Mouse (Mus musculus): Measurements from ENCODE around the gene Hhat. TPM values are rescaled to one million over a fixed set of nuclear protein-coding genes. Genes with fewer than 3 reads are reported as not detected.

Hhat gene
- polyA plus RNA-seq, 1 experiment, result 3.9 TPM

DNA sequence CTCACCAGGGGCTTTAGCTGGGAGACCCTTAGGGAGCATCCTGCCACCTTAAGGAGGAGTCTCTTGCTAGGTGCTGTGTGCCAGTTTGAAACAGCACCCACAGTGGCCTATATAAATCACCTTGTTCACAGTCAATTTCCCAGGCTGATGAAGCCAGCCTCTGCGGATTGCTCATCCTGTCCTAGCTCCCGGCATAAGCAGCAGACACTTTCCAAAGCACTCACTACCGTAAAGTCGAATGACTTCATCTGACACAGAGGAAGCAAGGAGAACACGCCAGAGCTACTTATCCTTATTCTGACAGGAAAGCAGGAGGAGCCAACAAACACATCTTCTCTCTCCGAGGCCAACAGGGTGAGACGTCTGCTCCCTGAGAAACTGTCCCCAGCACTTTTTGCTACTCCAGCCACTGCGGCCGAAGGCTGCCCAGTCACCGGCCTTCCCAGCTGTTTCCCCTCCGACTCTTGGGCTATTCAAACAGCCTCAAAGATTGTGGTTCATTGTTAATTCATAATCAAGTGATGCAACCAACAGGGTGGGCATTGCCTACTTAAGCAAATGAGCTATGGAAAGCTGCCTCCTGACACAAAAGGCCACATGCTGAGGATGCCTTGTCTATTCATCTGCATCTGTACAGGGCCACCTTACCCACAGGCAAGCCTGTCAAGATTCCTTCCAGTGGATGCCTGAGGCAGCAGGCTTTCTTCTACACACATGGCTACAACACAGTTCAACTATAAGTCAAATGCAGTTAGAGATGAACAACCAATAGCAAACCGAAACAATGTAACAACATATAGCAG is 248.4 kb downstream of the Hhat start:
- TF ChIP-seq MYOD1 (IDR thresholded peaks at IDR 0.05; ENCODE audit: control insufficient read depth, insufficient read length, low read depth) (no peak), FOSL1 (IDR thresholded peaks at IDR 0.05; ENCODE audit: insufficient read depth, low read length, poor library complexity, severe bottlenecking) (no peak), MYOG (IDR thresholded peaks at IDR 0.05; ENCODE audit: control insufficient read depth, extremely low read depth, insufficient read length) (no peak), CEBPB (IDR thresholded peaks at IDR 0.05; ENCODE audit: low read depth) (no peak), CTCF (IDR thresholded peaks at IDR 0.05; ENCODE audit: control insufficient read depth, insufficient read depth, insufficient read length) (no peak), MAX (IDR thresholded peaks at IDR 0.05) (no peak), USF1 (IDR thresholded peaks at IDR 0.05; ENCODE audit: low read depth) (no peak)
- Histone ChIP-seq H3K4me3 (ENCODE audit: insufficient read depth, poor library complexity, severe bottlenecking) (no peak overlapping the region), H3K79me2 (ENCODE audit: control insufficient read depth, insufficient read depth) (no peaks in the 10 kb centered on the region), H3K79me3 (ENCODE audit: low read depth) (no peaks in the 10 kb centered on the region), H3K27me3 (ENCODE audit: control insufficient read depth, insufficient read depth, insufficient read length) (no peaks in the 10 kb centered on the region), H3K36me3 (ENCODE audit: control insufficient read depth, insufficient read depth) (no peaks in the 10 kb centered on the region), H3ac (ENCODE audit: control insufficient read depth, insufficient read length, low read depth) (no peak overlapping the region)

- Histone ChIP-seq H3K27me3 (ENCODE audit: control insufficient read depth, insufficient read depth, insufficient read length) (no peaks in the 10 kb centered on the region), H3K4me3 (ENCODE audit: insufficient read depth, poor library complexity, severe bottlenecking) (no peak overlapping the region), H3ac (ENCODE audit: control insufficient read depth, insufficient read length, low read depth) (no peak overlapping the region), H3K79me2 (ENCODE audit: control insufficient read depth, insufficient read depth) (no peaks in the 10 kb centered on the region), H3K79me3 (ENCODE audit: low read depth) (no peaks in the 10 kb centered on the region), H3K36me3 (ENCODE audit: control insufficient read depth, insufficient read depth) (no peaks in the 10 kb centered on the region)
- TF ChIP-seq USF1 (IDR thresholded peaks at IDR 0.05; ENCODE audit: low read depth), result no peak
- TF ChIP-seq FOSL1 (IDR thresholded peaks at IDR 0.05; ENCODE audit: insufficient read depth, low read length, poor library complexity, severe bottlenecking), result no peak
- TF ChIP-seq MAX (IDR thresholded peaks at IDR 0.05), result no peak
- TF ChIP-seq CTCF (IDR thresholded peaks at IDR 0.05; ENCODE audit: control insufficient read depth, insufficient read depth, insufficient read length), result no peak
- TF ChIP-seq MYOG (IDR thresholded peaks at IDR 0.05; ENCODE audit: control insufficient read depth, extremely low read depth, insufficient read length), result no peak
- no peak for TF ChIP-seq CEBPB (IDR thresholded peaks at IDR 0.05; ENCODE audit: low read depth)
- TF ChIP-seq MYOD1 (IDR thresholded peaks at IDR 0.05; ENCODE audit: control insufficient read depth, insufficient read length, low read depth), result no peak
Measured at GRCm38 (mm10) chr1:192520836-192521435, 250.1 kb downstream of the Hhat start.

GRCm38 (mm10) chr1:192519713-192520112 is 251.3 kb downstream of the Hhat start:
- no peaks in the 10 kb centered on the region for H3K79me2 ChIP-seq (ENCODE audit: control insufficient read depth, insufficient read depth)
- H3K4me3 ChIP-seq (ENCODE audit: insufficient read depth, poor library complexity, severe bottlenecking), result no peak overlapping the region
- no peaks in the 10 kb centered on the region for H3K36me3 ChIP-seq (ENCODE audit: control insufficient read depth, insufficient read depth)
- no peak for TF ChIP-seq MYOD1 (IDR thresholded peaks at IDR 0.05; ENCODE audit: control insufficient read depth, insufficient read length, low read depth)
- no peak for TF ChIP-seq USF1 (IDR thresholded peaks at IDR 0.05; ENCODE audit: low read depth)
- TF ChIP-seq CTCF (IDR thresholded peaks at IDR 0.05; ENCODE audit: control insufficient read depth, insufficient read depth, insufficient read length), result no peak
- TF ChIP-seq MAX (IDR thresholded peaks at IDR 0.05), result no peak
- TF ChIP-seq FOSL1 (IDR thresholded peaks at IDR 0.05; ENCODE audit: insufficient read depth, low read length, poor library complexity, severe bottlenecking), result no peak
- no peak for TF ChIP-seq MYOG (IDR thresholded peaks at IDR 0.05; ENCODE audit: control insufficient read depth, extremely low read depth, insufficient read length)
- TF ChIP-seq CEBPB (IDR thresholded peaks at IDR 0.05; ENCODE audit: low read depth), result no peak
- no peaks in the 10 kb centered on the region for H3K27me3 ChIP-seq (ENCODE audit: control insufficient read depth, insufficient read depth, insufficient read length)
- H3K79me3 ChIP-seq (ENCODE audit: low read depth), result no peaks in the 10 kb centered on the region
- H3ac ChIP-seq (ENCODE audit: control insufficient read depth, insufficient read length, low read depth), result no peak overlapping the region

DNA sequence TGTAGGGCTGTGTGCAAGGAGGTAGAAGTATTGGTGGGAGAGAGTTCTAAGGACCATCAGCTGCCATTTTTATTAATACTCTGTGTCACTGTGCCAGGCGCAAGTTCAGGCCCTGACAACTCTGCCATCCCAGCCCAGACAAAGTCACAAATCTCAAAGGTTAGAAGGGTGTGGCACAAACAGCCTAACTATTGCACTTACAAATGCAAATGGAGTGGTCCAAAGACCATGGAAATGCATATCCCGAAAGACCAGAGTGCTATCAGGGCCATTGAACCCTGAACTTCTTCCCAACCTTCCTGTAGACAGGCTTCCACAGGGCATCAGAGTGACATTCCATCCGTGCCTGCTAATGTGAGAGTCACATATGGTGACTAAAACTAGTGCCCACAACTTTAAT is 255.7 kb downstream of the Hhat start:
- no peaks in the 10 kb centered on the region for H3K27me3 ChIP-seq (ENCODE audit: control insufficient read depth, insufficient read depth, insufficient read length)
- TF ChIP-seq FOSL1 (IDR thresholded peaks at IDR 0.05; ENCODE audit: insufficient read depth, low read length, poor library complexity, severe bottlenecking) (no peak), USF1 (IDR thresholded peaks at IDR 0.05; ENCODE audit: low read depth) (no peak), MAX (IDR thresholded peaks at IDR 0.05) (no peak), MYOD1 (IDR thresholded peaks at IDR 0.05; ENCODE audit: control insufficient read depth, insufficient read length, low read depth) (no peak), CTCF (IDR thresholded peaks at IDR 0.05; ENCODE audit: control insufficient read depth, insufficient read depth, insufficient read length) (no peak), MYOG (IDR thresholded peaks at IDR 0.05; ENCODE audit: control insufficient read depth, extremely low read depth, insufficient read length) (no peak), CEBPB (IDR thresholded peaks at IDR 0.05; ENCODE audit: low read depth) (no peak)
- H3K79me3 ChIP-seq (ENCODE audit: low read depth), result no peaks in the 10 kb centered on the region
- H3K79me2 ChIP-seq (ENCODE audit: control insufficient read depth, insufficient read depth), result no peaks in the 10 kb centered on the region
- no peak overlapping the region for H3ac ChIP-seq (ENCODE audit: control insufficient read depth, insufficient read length, low read depth)
- no peak overlapping the region for H3K4me3 ChIP-seq (ENCODE audit: insufficient read depth, poor library complexity, severe bottlenecking)
- H3K36me3 ChIP-seq (ENCODE audit: control insufficient read depth, insufficient read depth), result no peaks in the 10 kb centered on the region

GRCm38 (mm10) chr1:192512821-192513220 is 258.2 kb downstream of the Hhat start:
- H3K36me3 ChIP-seq (ENCODE audit: control insufficient read depth, insufficient read depth), result no peaks in the 10 kb centered on the region
- H3K27me3 ChIP-seq (ENCODE audit: control insufficient read depth, insufficient read depth, insufficient read length), result no peaks in the 10 kb centered on the region
- TF ChIP-seq MYOD1 (IDR thresholded peaks at IDR 0.05; ENCODE audit: control insufficient read depth, insufficient read length, low read depth), result no peak
- no peak for TF ChIP-seq MYOG (IDR thresholded peaks at IDR 0.05; ENCODE audit: control insufficient read depth, extremely low read depth, insufficient read length)
- no peak for TF ChIP-seq MAX (IDR thresholded peaks at IDR 0.05)
- TF ChIP-seq CTCF (IDR thresholded peaks at IDR 0.05; ENCODE audit: control insufficient read depth, insufficient read depth, insufficient read length), result no peak
- TF ChIP-seq FOSL1 (IDR thresholded peaks at IDR 0.05; ENCODE audit: insufficient read depth, low read length, poor library complexity, severe bottlenecking), result no peak
- no peak overlapping the region for H3K4me3 ChIP-seq (ENCODE audit: insufficient read depth, poor library complexity, severe bottlenecking)
- H3K79me3 ChIP-seq (ENCODE audit: low read depth), result no peaks in the 10 kb centered on the region
- no peak overlapping the region for H3ac ChIP-seq (ENCODE audit: control insufficient read depth, insufficient read length, low read depth)
- H3K79me2 ChIP-seq (ENCODE audit: control insufficient read depth, insufficient read depth), result no peaks in the 10 kb centered on the region
